Mouse (Mus musculus): ENCODE measurements around the gene Bnipl. TPM values are rescaled to one million over a fixed set of nuclear protein-coding genes. Genes with fewer than 3 reads are reported as not detected.
"Not testable (repeated sequence)": the region's sequence is repeated elsewhere in the genome, so short reads cannot be mapped to it uniquely, and the experiment has no call there.

Gene Bnipl
- total RNA-seq, 2 experiments from 2014 or later: 0.36 to 0.74 TPM

DNA sequence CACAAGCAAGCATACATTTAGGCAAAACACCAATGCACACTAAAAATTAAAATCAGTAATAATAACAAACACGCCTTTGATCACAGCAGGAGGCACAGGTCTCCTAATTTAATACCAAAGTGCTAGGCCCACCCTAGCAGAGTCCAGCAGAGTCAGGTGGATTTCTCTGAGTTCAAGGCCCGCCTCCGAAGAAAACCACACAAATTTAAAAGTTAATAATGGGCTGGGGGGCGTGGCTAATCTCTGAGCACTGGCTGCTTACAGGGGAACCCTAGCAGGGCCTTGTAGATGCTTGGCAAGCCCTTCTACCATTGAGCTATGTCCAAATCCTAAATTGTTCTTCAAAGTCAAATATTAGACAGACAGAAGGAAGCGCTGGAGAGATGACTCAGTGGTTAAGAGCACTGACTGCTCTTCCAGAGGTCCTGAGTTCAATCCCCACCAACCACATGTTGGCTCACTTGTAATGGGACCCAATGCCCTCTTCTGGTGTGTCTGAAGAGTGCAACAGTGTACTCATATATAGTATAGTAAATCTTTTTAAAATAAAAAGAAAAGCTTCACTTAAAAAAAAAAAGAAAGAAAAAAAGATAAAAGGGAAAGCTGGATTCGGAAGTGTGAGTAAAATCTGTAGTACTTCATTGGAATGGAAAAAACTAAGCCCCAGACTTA lies 32.4 kb downstream of the Bnipl start:
- intact Hi-C loops (cut with DNase I): no loop called here
- no peak for DNase-seq

DNA sequence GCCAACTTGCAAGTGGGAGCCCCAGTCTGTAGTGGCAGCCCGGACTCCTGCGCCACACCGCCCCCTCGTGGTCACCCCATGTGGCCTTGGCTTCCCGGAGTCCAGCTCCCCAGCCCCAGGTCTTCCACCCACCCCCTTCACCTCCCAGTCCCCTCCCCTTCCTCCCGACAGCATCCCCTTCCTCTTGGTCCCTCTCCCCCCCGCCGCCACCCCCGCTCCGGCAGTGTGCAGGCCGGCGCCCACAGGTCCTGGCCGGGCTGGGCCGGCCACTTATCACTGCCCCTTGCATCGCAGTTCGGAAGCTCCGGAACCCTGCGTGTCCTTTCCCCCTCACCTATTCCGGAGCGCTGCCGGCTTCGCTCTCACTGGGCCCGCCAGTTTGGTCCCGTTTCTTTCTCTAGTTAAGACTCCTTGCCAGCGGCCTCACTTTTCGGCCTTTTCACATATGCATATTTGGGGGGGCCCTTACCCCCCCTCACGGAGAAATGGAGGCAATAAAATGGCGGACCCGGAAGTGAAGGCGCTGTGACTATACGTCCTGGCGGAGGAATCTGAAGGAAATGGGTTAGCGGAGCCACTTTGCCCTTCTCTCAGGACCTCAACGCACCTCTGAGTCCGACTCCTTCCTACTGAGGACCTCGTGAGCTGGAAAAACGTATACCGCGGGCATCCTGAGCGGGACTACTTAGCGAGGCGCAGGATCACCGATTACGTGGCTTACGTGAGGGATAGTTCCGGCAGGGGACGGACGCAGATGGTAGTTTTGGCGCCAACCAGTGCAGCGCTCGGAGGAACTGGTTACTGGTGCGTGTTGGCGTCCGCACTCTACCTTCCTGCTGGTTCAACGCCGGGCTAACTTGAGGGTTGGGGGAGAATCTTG lies 33.5 kb downstream of the Bnipl start, which contains the start of gene Gabpb2:
TSS of gene Gabpb2 (minus strand) at position 662 of the 880 bp plus-strand sequence.
- DNase-seq: peak; percentile 96
- intact Hi-C loops (cut with DNase I): loop anchor here (2.0 kb wide), 1 partner anchor 75 kb away; the partner anchor contains the start of gene Tnfaip8l2

DNA sequence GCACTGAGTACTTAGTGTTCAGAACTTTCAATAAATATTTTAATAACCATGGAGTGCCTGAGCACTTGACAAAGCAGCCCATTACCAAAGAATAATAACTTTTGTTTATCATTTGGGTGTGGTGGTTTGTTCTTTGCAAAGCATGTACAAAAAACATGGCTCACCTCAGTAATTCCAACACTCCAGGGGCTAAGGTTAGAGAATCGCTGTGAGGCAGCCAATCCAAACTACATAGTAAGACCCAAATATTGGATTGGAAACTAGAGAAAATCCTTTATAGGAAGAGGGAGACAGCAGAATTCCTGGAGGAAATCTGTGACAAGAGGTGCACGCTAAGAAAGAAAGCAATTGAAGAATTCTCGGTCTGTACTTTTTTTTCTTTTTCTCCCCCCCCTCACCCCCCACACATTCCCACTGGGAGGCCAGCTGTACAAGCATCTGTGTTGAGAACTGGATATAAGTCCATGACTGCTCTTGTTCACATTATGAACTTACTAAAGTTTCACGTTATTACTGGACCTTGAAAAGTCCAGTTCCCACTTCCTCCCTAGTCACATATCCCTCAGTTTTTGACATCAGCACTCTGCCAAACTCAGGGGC lies 34.2 kb downstream of the Bnipl start:
- intact Hi-C loops (cut with DNase I): loop anchor here (2.0 kb wide), 1 partner anchor 74 kb away; the partner anchor contains the start of gene Tnfaip8l2
- no peak for DNase-seq

DNA sequence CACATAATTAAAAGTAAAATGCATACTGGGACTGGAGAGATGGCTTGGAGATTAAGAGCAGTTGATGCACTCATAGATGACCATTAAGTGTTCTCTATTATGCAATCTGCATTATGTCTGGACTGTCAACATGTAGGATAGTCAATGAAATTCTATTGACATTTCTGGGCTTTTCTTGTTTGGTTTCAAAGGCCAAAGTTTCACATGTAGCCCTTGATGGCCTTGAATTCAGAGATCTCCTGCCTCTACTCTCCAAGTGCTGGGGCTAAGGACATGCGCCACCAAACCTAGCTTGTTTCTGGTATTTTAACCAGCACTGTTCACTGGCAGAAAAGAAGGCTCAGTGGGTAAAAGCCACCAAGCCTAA lies 37.4 kb downstream of the Bnipl start:
- DNase-seq: no peak
- intact Hi-C loops (cut with DNase I): no loop called here

DNA sequence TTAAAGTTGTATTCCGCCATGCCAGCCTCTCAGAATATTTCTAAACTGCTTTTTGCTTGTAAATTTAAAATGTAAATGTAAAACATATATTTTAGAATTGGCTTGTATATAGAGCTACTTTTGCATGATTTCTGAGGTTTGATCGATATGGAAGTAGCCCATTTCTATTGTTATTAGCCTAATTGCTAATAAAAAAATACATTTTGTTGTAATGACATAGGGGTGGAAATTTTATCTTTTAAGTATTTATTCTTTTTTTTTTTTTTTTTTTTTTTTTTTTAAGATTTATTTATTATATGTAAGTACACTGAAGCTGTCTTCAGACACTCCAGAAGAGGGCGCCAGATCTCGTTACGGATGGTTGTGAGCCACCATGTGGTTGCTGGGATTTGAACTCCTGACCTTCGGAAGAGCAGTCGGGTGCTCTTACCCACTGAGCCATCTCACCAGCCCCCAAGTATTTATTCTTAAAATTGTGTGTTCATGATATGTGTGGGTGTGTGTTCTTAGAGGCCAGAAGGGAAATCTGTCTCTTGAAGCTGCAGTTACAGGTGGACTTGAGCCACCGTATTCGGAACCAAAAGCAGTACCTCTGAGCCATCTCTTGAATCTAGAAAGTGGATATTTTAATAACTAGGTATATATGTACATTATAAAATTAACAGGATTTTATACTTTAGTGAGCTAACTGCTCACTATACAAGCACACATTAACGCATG lies 37.9 kb downstream of the Bnipl start:
- DNase-seq; intact Hi-C loops (cut with DNase I): not testable (repeated sequence)

DNA sequence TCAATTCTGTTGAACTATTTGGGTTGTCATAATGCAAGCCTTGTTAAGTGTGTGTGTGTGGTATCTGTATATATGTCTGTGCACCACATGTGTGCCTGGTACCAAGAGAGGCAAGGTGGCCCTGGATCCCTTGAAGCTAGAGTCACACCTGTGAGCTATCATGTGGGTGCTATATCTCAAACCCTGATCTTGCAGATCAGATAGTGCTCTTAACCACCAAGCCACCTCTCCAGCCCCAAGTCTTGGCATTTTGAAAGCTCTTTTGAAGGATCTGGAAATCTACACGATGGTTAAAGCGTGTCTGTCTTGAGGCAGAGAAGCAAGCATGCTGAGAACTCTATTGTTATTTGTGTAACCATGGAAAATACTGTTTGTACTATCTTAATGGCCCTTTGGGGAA lies 40.4 kb downstream of the Bnipl start:
- no peak for DNase-seq
- intact Hi-C loops (cut with DNase I): no loop called here

DNA sequence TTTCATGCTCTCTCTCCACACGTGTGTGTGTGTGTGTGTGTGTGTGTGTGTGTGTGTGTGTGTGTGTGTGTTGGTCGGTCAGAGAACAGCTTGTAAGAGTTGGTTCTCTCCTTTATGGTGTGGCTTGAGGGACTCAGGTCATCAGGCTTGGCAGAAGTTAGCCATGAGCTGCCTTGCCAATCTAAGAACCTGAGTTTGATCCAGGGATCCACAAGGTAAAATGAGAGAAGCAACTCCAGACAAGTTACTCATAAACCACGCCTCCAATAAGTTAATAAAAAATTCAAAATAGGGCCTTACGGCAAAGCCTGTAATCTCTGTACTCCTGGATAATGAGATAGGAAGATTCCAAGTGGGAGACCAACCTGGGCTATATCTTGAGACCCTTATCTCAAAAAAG lies 42.7 kb downstream of the Bnipl start:
- no peak for DNase-seq

DNA sequence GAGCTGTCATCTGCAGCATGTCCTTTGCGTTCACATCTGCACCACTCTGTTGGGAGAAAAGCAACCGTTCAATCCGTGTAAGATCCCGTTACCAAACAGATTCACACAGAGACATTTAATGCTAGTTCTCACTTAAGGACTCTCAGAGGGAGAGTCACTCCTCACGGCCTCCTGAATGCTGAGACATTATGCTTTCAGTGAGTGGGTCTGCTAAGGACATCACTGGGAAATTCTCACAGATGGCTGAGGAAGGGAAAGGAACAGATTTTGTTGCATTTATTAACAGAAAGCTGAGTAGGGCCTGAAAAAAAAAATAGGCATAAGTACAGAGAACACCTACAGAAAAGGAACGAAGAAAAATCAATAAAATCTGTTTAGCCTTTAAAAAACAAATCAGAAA lies 47.1 kb downstream of the Bnipl start:
- no peak for DNase-seq
- intact Hi-C loops (cut with DNase I): no loop called here

More for the DNA sequence above, 42.7 kb downstream of the Bnipl start:
- intact Hi-C loops (cut with DNase I): no loop called here

DNA sequence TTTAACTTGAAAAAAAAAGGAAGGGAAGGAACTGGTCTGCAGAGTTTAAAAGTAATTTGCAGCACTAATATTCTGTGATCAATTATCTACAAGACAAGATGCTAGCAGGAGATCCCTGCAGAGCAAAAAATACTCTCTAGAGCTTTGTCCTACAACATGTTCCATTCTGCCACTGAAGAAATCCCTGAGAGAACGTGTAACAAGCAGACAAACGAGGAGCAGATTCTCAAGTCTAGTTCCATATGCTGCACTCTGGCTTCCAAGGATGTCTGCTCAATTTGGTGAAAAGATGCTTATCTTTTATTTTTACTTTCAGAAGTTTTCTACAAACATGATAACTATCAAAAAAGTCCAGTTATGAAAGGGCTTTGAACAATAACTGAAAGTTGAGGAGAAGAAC lies 50.4 kb downstream of the Bnipl start:
- DNase-seq: no peak
- intact Hi-C loops (cut with DNase I): no loop called here

DNA sequence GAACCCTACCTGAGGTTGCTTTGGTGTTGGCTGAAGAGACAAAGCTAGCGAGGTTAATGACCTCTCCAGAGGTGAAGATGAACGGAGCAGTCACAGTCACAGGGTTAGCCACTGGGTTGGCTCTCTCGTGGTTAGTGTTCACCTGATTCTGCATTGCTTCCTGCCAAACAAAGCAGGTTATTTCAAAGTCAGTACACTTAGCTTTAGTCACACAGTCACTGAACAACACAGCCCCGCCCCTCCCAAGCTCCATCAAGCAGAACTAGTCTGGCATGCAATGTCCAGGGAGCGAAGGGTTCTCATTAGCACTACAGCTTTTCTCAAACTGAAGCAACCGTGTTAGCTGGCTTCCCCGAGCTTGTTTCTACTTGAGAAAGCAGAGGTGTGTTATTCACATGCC lies 50.9 kb downstream of the Bnipl start:
- intact Hi-C loops (cut with DNase I): no loop called here
- DNase-seq: no peak

DNA sequence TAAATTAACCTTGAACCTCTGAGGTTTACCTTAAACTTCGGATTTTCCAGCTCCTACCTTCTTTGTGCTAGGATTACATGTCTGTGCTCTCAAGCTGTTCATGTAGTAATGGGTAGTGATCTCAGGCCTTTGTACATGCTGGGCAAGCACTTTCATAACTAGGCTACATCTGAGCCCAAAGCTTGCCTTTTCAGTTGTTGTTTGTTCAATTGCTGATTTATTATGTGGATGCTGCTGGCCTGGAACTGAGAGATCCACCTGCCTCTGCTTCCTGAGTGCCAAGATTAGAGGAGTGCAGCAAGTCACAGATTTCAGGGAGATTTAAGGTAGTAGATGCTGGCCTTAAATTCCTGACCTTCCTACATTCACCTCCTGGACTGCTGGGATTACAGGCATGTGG lies 51.9 kb downstream of the Bnipl start:
- DNase-seq: no peak
- intact Hi-C loops (cut with DNase I): no loop called here

DNA sequence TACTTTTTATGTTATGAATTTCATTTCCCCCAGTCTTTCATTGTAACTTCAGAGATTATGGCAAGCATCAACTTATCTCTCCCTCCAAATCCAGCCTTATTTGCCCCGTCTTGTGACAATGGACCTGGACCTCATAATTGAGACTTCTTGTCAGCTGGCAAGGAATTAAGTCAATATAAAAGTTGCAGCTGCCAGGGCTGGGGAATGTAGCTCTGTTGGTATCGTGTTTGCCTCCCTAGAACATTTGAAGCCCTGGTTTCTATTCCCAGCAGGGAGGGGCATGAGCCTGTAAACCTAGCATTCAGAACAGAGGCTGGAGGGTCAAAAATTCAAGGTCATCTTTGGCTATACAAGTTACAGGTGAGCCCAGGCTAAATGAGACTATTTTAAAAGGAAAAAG lies 55.2 kb downstream of the Bnipl start:
- DNase-seq: no peak
- intact Hi-C loops (cut with DNase I): no loop called here

DNA sequence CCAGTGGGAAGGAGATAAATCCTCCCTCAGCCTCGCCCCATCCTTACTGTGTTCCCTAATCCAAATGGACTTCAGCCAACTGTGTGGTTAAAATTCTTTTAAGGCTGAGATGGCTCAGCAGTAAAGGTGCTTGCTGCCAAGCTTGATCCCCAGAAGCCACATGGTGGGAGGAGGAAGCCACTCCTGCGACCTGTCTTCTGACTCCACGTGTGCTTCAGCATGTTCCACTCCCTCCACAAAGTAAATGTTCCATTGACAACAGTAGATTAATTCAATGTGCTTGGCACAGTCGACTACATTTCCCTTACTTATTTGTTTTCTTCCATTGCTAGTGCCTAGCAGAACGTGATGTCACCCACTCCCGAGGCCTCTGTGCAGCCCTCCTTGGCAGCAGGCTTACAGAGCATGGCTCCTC lies 56.3 kb downstream of the Bnipl start:
- intact Hi-C loops (cut with DNase I): no loop called here
- no peak for DNase-seq

Other genes with a start within 250 kb of the Bnipl start
- gene Zfp687, start 235.7 kb downstream of the Bnipl start, total RNA-seq (2021): 10 to 100 TPM; 23.6 to 25.4 TPM
- gene Psmd4, start 208.6 kb downstream of the Bnipl start, total RNA-seq (2021): 100 to 1,000 TPM; 144 to 158 TPM
- 10 to 100 TPM; 20.1 to 25.3 TPM for gene Pip5k1a, start 144.3 kb downstream of the Bnipl start, total RNA-seq (2021)
- 10 to 100 TPM; 77.2 to 78.4 TPM for gene Vps72, start 140.2 kb downstream of the Bnipl start, total RNA-seq (2021)
- gene Tmod4, start 126.7 kb downstream of the Bnipl start, total RNA-seq (2021): 1 to 10 TPM in 1 of 2 experiments, under 1 TPM in 1; 0.87 to 1.0 TPM
- 10 to 100 TPM; 39.9 to 43.2 TPM for gene Scnm1, start 117.2 kb downstream of the Bnipl start, total RNA-seq (2021)
- 10 to 100 TPM; 19.8 to 23.0 TPM for gene Lysmd1, start 117.1 kb downstream of the Bnipl start, total RNA-seq (2021)
- under 1 TPM; 0.74 to 0.92 TPM for gene Tnfaip8l2, start 108.8 kb downstream of the Bnipl start, total RNA-seq (2021)
- 100 to 1,000 TPM; 141 to 155 TPM for gene Sema6c, start 90.7 kb downstream of the Bnipl start, total RNA-seq (2021)
- 1 to 10 TPM; 9.0 TPM for gene Gabpb2, start 33.3 kb downstream of the Bnipl start, total RNA-seq (2021)
- gene Cdc42se1, start 22.5 kb downstream of the Bnipl start, total RNA-seq (2021): 10 to 100 TPM; 62.1 to 62.4 TPM
- gene Mllt11, start 19.0 kb downstream of the Bnipl start, total RNA-seq (2021): 100 to 1,000 TPM; 668 to 674 TPM
- not detected for gene Gm128, start 9.6 kb downstream of the Bnipl start, total RNA-seq (2021)
- 10 to 100 TPM; 29.7 to 32.6 TPM for gene Mindy1, start 30.2 kb upstream of the Bnipl start, total RNA-seq (2021)
- 10 to 100 TPM; 63.9 to 69.3 TPM for gene Prune1, start 30.9 kb upstream of the Bnipl start, total RNA-seq (2021)
- gene Anxa9, start 56.0 kb upstream of the Bnipl start, total RNA-seq (2021): 1 to 10 TPM; 1.0 to 1.2 TPM
- 10 to 100 TPM; 53.4 to 54.4 TPM for gene Cers2, start 63.6 kb upstream of the Bnipl start, total RNA-seq (2021)
- 10 to 100 TPM; 60.0 to 64.4 TPM for gene Setdb1, start 106.0 kb upstream of the Bnipl start, total RNA-seq (2021)
- gene 4930558C23Rik, start 151.6 kb upstream of the Bnipl start, total RNA-seq (2021): not detected
- gene Arnt, start 183.2 kb upstream of the Bnipl start, total RNA-seq (2021): 10 to 100 TPM; 40.4 to 46.1 TPM
- 1 to 10 TPM; 7.1 to 7.2 TPM for gene Ctsk, start 248.1 kb upstream of the Bnipl start, total RNA-seq (2021)

All from left cerebral cortex, postnatal 4 days (tissue).